49 mouse cellular contexts compared by ENCODE assay signal in the genomic region with DNA sequence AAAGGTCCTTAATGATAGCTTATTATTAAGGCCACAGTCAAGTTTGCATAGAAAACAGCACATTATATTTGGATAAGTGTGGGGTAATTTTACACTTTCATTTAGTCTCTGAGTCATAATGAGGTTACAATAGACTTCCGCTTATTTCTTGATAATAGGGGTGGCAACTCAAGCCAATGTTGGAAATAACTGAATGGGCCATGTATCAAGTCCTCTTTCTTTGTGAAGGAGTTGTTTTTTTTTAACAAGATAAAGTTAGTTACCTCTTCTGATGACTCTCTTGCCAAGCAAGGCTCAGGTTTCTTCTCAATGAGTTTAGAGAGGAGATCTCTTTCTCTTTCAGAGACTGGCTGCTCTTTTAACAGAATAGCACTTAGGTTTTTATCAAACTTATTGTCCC. TPM values are rescaled to one million over a fixed set of nuclear protein-coding genes. Genes with fewer than 3 reads are reported as not detected.
"Had no signal": no experiment of that assay in that cellular context is flagged by ENCODE, and none has a peak within 500 bp of the region (broad histone marks: within the 10 kb centered on the region; RNA-seq: fewer than 3 reads in every experiment).

No protein-coding gene starts in this region.

- H3K27ac ChIP-seq: heart, embryonic 13.5 days; heart, embryonic 15.5 days; hindbrain, embryonic 10.5 days; hindbrain, embryonic 13.5 days; hindbrain, embryonic 14.5 days; hindbrain, embryonic 15.5 days; hindbrain, postnatal 0 days; intestine, embryonic 15.5 days; kidney, embryonic 15.5 days; kidney, postnatal 0 days; layer of hippocampus, adult 2 months; left cerebral cortex, adult 2 months had no signal

- H3K36me3 ChIP-seq: heart, embryonic 12.5 days; heart, embryonic 13.5 days; heart, embryonic 15.5 days; hindbrain, embryonic 10.5 days; hindbrain, embryonic 13.5 days; hindbrain, embryonic 15.5 days; intestine, embryonic 15.5 days; kidney, embryonic 15.5 days had no signal

- H3K9me3 ChIP-seq: heart, embryonic 12.5 days; heart, embryonic 13.5 days; heart, embryonic 15.5 days; hindbrain, embryonic 10.5 days; hindbrain, embryonic 13.5 days; hindbrain, embryonic 15.5 days; intestine, embryonic 15.5 days; kidney, embryonic 15.5 days had no signal

- H3K27me3 ChIP-seq: heart, embryonic 13.5 days; heart, embryonic 15.5 days; hindbrain, embryonic 13.5 days; hindbrain, embryonic 15.5 days; intestine, embryonic 15.5 days; kidney, embryonic 15.5 days had no signal

- H3K4me2 ChIP-seq: heart, embryonic 11.5 days; heart, embryonic 12.5 days; heart, embryonic 13.5 days; heart, embryonic 15.5 days; hindbrain, embryonic 13.5 days; hindbrain, embryonic 14.5 days; hindbrain, embryonic 15.5 days; intestine, embryonic 15.5 days; kidney, embryonic 15.5 days had no signal

- H3K9ac ChIP-seq: heart, embryonic 12.5 days; heart, embryonic 13.5 days; heart, embryonic 15.5 days; hindbrain, embryonic 13.5 days; hindbrain, embryonic 14.5 days; hindbrain, embryonic 15.5 days; intestine, embryonic 15.5 days; kidney, embryonic 15.5 days had no signal

- ATAC-seq: hindbrain, embryonic 16.5 days; hindbrain, postnatal 0 days; inflammation-experienced regulatory T-cells, adult 6 months; intestine, embryonic 15.5 days; intestine, embryonic 16.5 days; intestine, postnatal 0 days had no signal

- H3K4me1 ChIP-seq: heart, embryonic 12.5 days; heart, embryonic 13.5 days; heart, embryonic 15.5 days; hindbrain, embryonic 10.5 days; hindbrain, embryonic 13.5 days; hindbrain, embryonic 15.5 days; intestine, embryonic 15.5 days; kidney, embryonic 15.5 days had no signal

- H3K4me3 ChIP-seq: heart, embryonic 12.5 days; heart, embryonic 13.5 days; heart, embryonic 15.5 days; hindbrain, embryonic 10.5 days; hindbrain, embryonic 13.5 days; hindbrain, embryonic 15.5 days; intestine, embryonic 15.5 days; kidney, embryonic 15.5 days; layer of hippocampus, adult 2 months; left cerebral cortex, adult 2 months had no signal

- DNase-seq: heart, postnatal 10 days; heart, postnatal 14 days; heart, postnatal 36 days; heart, postnatal 4 days; kidney, adult 11 months; kidney, adult 18-20 months; kidney, adult 2 months; kidney, adult 8-10 months; kidney, adult 9 months; kidney, postnatal 10 days; kidney, postnatal 14 days; kidney, postnatal 25 days; kidney, postnatal 36 days; kidney, postnatal 4 days; layer of hippocampus, adult 9-11 months; layer of hippocampus, postnatal 36 days had no signal

RNA-seq across cellular contexts. Expression of gene Gm32742, which starts 27.0 kb away (rescaled TPM):
- total RNA-seq: heart, postnatal 10 days; heart, postnatal 14 days; heart, postnatal 25 days; heart, postnatal 36 days; heart, postnatal 4 days; hindbrain, postnatal 0 days; layer of hippocampus, adult 18-20 months; layer of hippocampus, adult 2 months; layer of hippocampus, postnatal 10 days; layer of hippocampus, postnatal 14 days; layer of hippocampus, postnatal 25 days; layer of hippocampus, postnatal 36 days; left cerebral cortex, adult 18-20 months; left cerebral cortex, adult 2 months; left cerebral cortex, adult 8-10 months had no signal
- polyA plus RNA-seq: heart, embryonic 12.5 days; heart, embryonic 14.5 days; heart, postnatal 0 days; hindbrain, embryonic 11.5 days; hindbrain, embryonic 14.5 days; hindbrain, embryonic 15.5 days; inflammation-experienced regulatory T-cells, adult 6 months; intestine, embryonic 14.5 days; intestine, postnatal 0 days; kidney, embryonic 14.5 days; kidney, postnatal 0 days had no signal

RNA-seq across cellular contexts. Expression of gene 4833427G06Rik, which starts 36.4 kb away (rescaled TPM):
- total RNA-seq: heart, postnatal 10 days; heart, postnatal 14 days; heart, postnatal 25 days; heart, postnatal 36 days; heart, postnatal 4 days; hematopoietic stem cell, adult 5-6 weeks; layer of hippocampus, adult 2 months; layer of hippocampus, postnatal 25 days; layer of hippocampus, postnatal 36 days; left cerebral cortex, adult 18-20 months; left cerebral cortex, adult 2 months had no signal
- polyA plus RNA-seq: heart, embryonic 11.5 days; heart, embryonic 12.5 days; heart, embryonic 13.5 days; heart, embryonic 14.5 days; heart, embryonic 15.5 days; heart, postnatal 0 days; inflammation-experienced regulatory T-cells, adult 6 months; intestine, embryonic 14.5 days; intestine, embryonic 15.5 days; intestine, embryonic 16.5 days; intestine, postnatal 0 days; kidney, adult 2 months; kidney, embryonic 14.5 days; kidney, embryonic 15.5 days; kidney, embryonic 16.5 days; kidney, postnatal 0 days; large intestine, adult 2 months had no signal
